Mouse (Mus musculus) thymus, postnatal 4 days (tissue): ENCODE results near the gene Chn2.
"Not testable (repeated sequence)": the region's sequence is repeated elsewhere in the genome, so short reads cannot be mapped to it uniquely, and the experiment has no call there.

Experiments
- DNase-seq: peaks from one replicate; pipeline ENCODE4 v3.0.0; 2021

Chn2 gene

GRCm38 (mm10) chr6:54162321-54162720, 123.0 kb downstream of the Chn2 start:
- no peak for DNase-seq

GRCm38 (mm10) chr6:54162786-54163185, 123.4 kb downstream of the Chn2 start:
- peak; percentile 49 for DNase-seq

GRCm38 (mm10) chr6:54163702-54164101, 124.3 kb downstream of the Chn2 start:
- no peak for DNase-seq

GRCm38 (mm10) chr6:54164777-54165176, 125.4 kb downstream of the Chn2 start:
- DNase-seq: peak; percentile 48

- no peak for DNase-seq
Measured at GRCm38 (mm10) chr6:54165246-54165645, 125.9 kb downstream of the Chn2 start.

- DNase-seq: no peak
Measured at GRCm38 (mm10) chr6:54165863-54166262, 126.5 kb downstream of the Chn2 start.

- no peak for DNase-seq
Measured at GRCm38 (mm10) chr6:54166991-54167546, 127.7 kb downstream of the Chn2 start.

- DNase-seq: no peak
Measured at GRCm38 (mm10) chr6:54170286-54170894, 131.0 kb downstream of the Chn2 start.

- no peak for DNase-seq
Measured at GRCm38 (mm10) chr6:54171385-54171784, 132.0 kb downstream of the Chn2 start.

- no peak for DNase-seq
Measured at GRCm38 (mm10) chr6:54175473-54176215, 136.3 kb downstream of the Chn2 start.

GRCm38 (mm10) chr6:54177081-54177480, 137.7 kb downstream of the Chn2 start:
- DNase-seq: not testable (repeated sequence)

GRCm38 (mm10) chr6:54179056-54179873, 139.9 kb downstream of the Chn2 start:
- no peak for DNase-seq

- no peak for DNase-seq
Measured at GRCm38 (mm10) chr6:54179874-54180212, 140.5 kb downstream of the Chn2 start.

- DNase-seq: no peak
Measured at GRCm38 (mm10) chr6:54183825-54184578, 144.6 kb downstream of the Chn2 start.

- DNase-seq: no peak
Measured at GRCm38 (mm10) chr6:54193631-54194305, 154.4 kb downstream of the Chn2 start.

GRCm38 (mm10) chr6:54197821-54198412, 158.6 kb downstream of the Chn2 start:
- no peak for DNase-seq

GRCm38 (mm10) chr6:54199516-54199915, 160.2 kb downstream of the Chn2 start:
- DNase-seq: no peak

GRCm38 (mm10) chr6:54200031-54200722, 160.8 kb downstream of the Chn2 start:
- no peak for DNase-seq

- no peak for DNase-seq
Measured at GRCm38 (mm10) chr6:54202311-54203020, 163.1 kb downstream of the Chn2 start.

- no peak for DNase-seq
Measured at GRCm38 (mm10) chr6:54203316-54203715, 164.0 kb downstream of the Chn2 start.
